Mouse (Mus musculus) urinary bladder, postnatal 0 days (tissue): ENCODE measurements around the gene Ntn3. TPM values are rescaled to one million over a fixed set of nuclear protein-coding genes. Genes with fewer than 3 reads are reported as not detected.

ENCODE experiments used
- microRNA-seq: library from miRNA; unstranded; fragments of <30 nt; microRNA quantifications from one replicate; pipeline ENCODE4, GENCODE M21; 2016
- polyA plus RNA-seq: library from polyadenylated mRNA; unstranded; fragments of >200 nt; fragmentation: Nextera tagmentation; extraction: Ambion mirVana; gene quantifications from 2 replicates; pipeline ENCODE4 v1.2.1, GENCODE M21; 2015

Gene Ntn3
- 1.6 TPM in 2 replicates for polyA plus RNA-seq

DNA sequence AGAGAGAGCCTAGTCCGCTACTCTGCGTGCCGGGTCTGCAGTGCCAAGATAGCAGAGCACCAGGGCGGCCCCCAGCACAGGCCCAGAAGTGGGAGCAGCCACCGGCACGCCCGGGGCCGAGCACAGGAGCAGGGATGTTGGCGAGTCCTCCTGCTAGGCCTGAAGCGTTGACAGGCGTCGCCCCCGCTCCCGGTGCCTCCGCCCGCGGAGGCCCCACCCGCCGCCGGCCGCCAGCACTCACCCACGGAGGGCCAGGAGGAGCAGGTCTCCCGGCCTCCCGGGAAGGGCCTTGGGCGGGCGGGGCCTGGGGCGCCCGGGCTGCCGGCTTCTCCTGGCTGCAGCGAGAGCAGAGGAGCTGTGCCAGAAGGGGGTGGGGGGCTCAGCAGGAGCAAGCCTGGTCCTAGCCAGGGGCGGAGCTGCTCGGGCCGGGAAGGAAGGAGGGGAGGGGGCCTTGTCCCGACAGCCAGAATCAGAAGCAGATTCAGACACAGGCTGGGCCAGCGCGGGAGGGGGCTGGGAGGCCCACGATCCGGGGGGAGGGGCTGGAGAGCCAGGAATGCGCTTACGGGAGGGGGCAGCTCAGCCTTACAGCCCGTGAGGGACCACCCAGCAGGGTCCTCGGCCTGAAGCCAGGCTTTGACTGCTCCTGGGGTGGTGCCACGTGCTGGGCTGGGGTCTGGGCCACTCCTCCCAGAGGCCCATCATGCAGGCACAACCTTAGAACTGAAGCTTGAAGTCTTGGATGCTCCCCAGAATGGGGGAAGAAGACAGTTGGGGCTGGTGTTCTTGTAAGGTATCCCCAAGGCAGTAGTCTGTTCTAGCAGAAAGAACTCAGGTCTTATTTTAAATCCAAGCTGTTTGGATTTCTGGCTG is at the start of gene Ntn3:
TSS of gene Ntn3 (minus strand) at position 489 of the 873 bp plus-strand sequence.

DNA sequence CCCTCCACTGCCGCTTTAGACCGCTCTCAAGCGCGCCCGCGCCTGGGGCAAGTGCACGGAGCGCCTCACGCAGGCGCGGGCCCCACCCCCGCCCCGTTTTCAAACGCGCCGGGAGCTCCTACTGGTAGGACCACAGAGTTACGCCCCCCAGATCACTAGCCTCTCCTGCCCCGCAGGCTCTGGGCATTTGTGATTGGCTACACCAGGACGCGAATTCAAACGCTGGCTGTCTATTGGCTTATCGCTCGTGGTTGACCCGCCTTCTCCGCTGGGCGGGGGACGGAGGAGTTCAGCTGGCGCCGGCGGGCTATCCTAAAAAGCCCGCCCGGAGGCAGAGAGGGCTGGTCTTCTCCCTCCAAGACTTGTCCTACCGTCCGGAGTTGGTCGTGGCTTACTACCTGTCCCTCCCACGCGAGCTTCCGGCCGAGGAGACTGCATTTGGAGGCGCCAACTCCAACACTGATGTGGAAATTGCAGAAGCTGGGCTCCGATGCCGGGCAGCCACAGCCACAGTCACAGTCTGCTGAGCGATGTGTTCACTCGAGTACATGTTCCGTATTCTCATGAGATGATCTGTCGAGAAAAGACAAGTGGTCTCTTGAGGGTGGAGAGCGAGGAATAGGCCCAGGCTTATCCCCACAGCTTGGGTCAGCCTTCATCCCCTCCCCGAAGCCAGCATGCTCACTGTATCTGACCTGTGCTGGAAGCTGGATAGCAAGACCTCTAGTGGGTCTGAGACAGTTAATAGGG is 42.2 kb upstream of the Ntn3 start, which contains the start of gene Ccnf:
TSS of gene Ccnf (minus strand) at position 165 of the 750 bp plus-strand sequence.

DNA sequence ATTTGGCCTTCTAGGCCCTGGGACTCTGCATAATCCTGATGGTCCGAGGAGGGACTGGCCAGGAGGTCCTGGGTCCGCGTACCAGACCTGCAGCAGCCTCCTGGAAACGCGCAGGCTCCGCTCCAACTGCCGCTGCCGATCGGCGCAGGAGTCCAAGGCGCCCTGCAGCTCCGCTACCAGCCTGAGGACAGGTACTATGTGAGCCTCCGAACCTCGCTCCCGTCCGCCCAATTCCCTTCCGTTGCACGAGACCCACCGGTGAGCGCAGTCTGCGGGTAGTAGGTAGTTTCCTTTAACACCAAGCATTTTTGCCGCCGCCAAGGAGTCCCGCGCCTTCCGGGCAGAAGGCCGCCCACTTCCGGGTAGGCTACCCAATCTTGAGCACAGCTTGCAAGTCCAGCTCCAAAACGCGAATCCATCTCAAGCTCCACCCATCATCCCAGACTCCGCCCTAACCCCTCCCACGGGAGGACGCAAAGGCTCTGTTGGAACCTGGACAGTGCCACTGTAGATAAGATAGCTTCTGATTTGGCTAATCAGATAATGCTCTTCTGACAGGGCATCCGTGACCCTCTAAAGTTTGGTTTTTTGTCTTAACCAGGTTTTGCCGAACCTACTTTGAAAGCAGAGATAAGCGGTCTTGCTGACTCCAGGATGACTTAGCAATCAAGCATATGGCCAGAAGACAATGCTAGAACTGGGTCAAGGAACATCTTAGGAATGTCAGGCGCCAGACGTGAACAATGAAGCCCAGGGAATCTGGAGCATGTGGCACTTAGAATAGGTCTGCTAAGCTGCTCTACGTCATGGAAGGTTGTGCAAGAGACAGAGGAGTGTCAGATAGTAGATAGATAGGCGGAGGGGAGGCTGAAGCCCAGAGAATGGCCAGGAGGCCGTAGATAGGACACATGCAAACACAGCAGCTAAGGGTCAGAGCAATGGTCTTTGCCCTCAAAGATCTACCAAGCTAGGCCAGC is 11.4 kb upstream of the Ntn3 start, which contains the start of gene Tedc2:
TSS of gene Tedc2 (minus strand) at position 417 of the 977 bp plus-strand sequence.

DNA sequence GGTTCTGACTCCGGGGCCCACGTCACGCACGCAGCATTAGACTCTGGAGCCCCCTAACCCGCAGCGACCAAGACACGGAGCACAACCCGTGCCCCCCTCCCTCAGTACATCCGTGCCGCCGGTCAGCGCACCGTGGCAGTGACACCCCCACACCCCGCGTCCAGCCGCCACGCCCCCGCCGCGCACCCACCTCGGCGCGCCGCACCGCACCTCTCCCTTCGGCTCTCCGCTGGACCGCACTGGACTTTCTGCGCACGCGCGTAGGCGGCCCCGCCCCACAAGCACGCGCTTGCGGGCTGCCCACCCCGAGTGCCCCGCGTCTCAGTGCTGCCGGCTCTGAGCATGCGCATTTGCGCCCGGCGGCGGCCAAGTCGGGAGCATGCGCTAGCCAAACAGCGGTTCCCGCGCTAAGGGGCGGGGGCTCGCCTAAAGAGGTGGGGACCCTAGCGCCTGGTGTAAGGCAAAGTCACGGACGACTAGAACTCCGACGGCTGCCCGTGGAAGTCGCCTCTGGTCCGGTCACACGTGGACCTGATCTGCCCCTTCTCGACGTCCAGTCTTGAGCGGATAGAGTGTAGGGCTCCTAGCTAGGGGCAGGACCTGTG is 3.9 kb downstream of the Ntn3 start, which contains the start of gene Tbc1d24:
TSS of gene Tbc1d24 (minus strand) at position 279 of the 605 bp plus-strand sequence.

DNA sequence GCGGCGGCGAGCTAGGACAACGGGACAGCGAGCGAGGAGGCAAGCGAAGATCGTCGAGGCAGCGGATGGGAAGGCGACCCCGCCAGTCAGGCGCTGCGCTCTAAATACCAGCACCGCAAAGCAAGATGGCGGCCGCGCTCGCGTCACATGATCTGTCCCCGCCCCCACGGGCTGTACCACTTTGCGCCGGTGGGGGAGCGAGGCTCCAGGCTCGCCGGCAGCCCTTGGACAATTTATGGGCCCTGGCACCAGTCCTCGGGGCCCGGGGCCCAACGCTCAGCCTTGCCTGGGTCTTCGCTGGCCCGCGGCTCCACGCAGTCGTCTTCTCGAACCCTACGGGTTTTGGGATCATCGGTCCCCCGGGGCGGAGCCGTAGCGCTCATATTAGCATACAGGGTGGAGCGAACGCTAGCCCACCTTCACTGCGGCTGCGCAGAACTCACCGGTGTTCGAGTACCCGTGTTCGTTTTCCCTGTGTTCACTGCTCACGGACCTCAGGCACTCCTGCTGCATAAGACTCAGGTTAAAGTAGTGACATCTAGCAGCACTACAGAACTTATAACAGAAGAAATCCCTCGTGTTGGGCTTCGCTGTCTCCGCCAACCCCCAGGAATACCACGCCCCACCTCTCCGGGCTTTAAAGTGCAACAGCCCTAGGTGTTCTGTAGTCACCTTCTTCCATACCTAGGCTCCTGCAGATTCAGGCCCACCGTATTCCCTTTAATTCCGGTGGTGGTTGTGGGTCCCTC is 39.8 kb downstream of the Ntn3 start, which contains the start of gene Atp6v0c:
TSS of gene Atp6v0c (minus strand) at position 386 of the 749 bp plus-strand sequence.

DNA sequence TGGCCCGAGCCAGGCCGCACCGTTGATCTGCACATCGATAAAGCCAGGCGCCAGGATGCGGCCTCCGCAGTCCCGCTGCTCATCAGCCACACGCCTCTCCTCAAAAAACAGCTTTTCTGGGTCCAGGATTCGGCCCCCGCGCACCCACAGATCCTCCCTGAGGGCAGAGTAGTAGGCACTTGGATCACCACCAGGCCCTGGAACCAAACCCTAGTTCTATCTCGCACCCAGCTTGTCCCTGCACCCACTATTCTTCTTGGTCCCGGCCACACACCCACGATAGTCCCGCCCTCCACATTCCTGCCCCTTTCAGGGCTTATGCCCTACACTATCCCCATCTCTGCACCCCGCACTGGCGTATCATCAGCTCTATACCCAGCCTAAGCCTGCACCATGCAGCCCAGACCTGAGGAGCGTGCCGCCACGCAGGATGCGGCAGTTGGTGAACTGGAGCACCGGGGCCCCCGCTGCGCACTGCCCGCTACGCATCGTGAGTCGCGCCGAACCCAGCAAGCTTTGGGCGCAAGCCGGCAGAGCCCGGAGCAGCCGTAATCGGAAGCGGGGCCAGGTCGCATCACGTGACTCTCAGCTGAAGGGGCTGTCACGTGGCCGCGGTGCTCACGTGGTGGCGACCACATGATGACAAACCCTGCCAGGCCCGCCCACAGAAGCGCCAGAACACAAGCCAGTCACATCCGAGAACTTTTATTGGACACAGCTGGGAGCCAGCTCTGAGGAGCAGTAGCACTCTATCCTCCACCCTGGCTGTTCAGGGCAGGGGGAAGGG is 46.0 kb downstream of the Ntn3 start, which contains the start of gene Amdhd2:
TSS of gene Amdhd2 (minus strand) at position 591 of the 787 bp plus-strand sequence.

Small RNAs within 50 kb of the gene (microRNA-seq; reads per million reads assigned to microRNA genes)
- gene Mir5134 = 1.9 reads per million
- not detected for gene Mir6965

Other genes with a start within 250 kb of the Ntn3 start
- 0.11 TPM in 1 of 2 replicates, not detected in the other for gene Prss30, start 229.0 kb downstream of the Ntn3 start, polyA plus RNA-seq
- gene Prss22, start 211.4 kb downstream of the Ntn3 start, polyA plus RNA-seq = 14.5 and 15.4 TPM in 2 replicates
- 22.4 and 23.8 TPM in 2 replicates for gene Prss27, start 171.4 kb downstream of the Ntn3 start, polyA plus RNA-seq
- gene Kctd5, start 136.0 kb downstream of the Ntn3 start, polyA plus RNA-seq = 47.7 and 61.0 TPM in 2 replicates
- 31.2 and 35.3 TPM in 2 replicates for gene Pdpk1, start 58.6 kb downstream of the Ntn3 start, polyA plus RNA-seq
- gene Amdhd2, start 45.8 kb downstream of the Ntn3 start, polyA plus RNA-seq = 24.9 and 27.2 TPM in 2 replicates
- gene Atp6v0c, start 39.8 kb downstream of the Ntn3 start, polyA plus RNA-seq = 502 and 568 TPM in 2 replicates
- gene Tbc1d24, start 4.0 kb downstream of the Ntn3 start, polyA plus RNA-seq = 1.7 and 1.9 TPM in 2 replicates
- 3.6 TPM in 2 replicates for gene Tedc2, start 11.3 kb upstream of the Ntn3 start, polyA plus RNA-seq
- gene Ccnf, start 42.0 kb upstream of the Ntn3 start, polyA plus RNA-seq = 6.9 and 11.9 TPM in 2 replicates
- gene Abca17, start 141.5 kb upstream of the Ntn3 start, polyA plus RNA-seq = 0.19 TPM in 1 of 2 replicates, not detected in the other
- 10.4 and 13.4 TPM in 2 replicates for gene Abca3, start 142.4 kb upstream of the Ntn3 start, polyA plus RNA-seq
- 112 and 119 TPM in 2 replicates for gene Rnps1, start 205.0 kb upstream of the Ntn3 start, polyA plus RNA-seq
- 102 and 104 TPM in 2 replicates for gene Eci1, start 217.1 kb upstream of the Ntn3 start, polyA plus RNA-seq
- gene Dnase1l2, start 233.6 kb upstream of the Ntn3 start, polyA plus RNA-seq = 35.1 and 38.3 TPM in 2 replicates